Mouse (Mus musculus) mouse embryonic stem cell (cell line): ENCODE data around the gene Rapgefl1.

Experiments
- in situ Hi-C, 2 experiments: fragments of 300-500 bp; cut with MboI; formaldehyde crosslinking; loops; 1 replicate in 1 of 2; 3 replicates in 1 of 2; pipeline ENCODE4 v1.14.3; 2019 to 2020; ENCODE audit warnings: low sequenced_read_pairs in 2 of 2, low pct_unique_long_range_greater_than_20kb in 1 of 2, mixed read lengths in 1 of 2; ENCODE audit not compliant: unreplicated experiment in 1 of 2

Gene Rapgefl1

DNA sequence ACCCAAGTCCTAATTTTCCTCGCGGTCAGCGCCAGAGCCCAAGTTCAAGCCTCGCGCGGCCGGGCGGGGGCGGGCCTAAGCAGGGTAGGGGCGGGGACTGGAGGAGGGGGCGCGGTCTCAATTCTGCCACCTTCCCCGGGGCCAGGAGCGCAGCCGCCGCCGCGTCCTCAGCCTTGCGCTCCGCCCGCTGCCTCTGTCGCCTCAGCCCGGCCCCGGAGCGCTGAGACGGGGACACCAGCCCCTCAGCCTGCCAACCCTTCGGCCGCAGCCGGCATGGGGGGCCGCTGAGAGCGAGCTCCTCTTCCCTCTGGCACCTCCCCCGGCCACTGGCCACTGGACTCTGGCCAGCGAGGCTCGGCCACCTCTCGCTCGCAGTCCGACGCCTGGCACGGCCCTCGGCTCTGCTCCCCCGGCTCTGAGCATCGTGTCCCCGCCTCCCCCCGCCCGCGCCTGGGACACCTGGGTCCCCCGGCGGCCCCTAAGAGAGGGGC is at the start of gene Rapgefl1:
Gene Rapgefl1 (plus strand): TSS at position 135 of the 491 bp plus-strand sequence.
- in situ Hi-C loops, result no loop called here

DNA sequence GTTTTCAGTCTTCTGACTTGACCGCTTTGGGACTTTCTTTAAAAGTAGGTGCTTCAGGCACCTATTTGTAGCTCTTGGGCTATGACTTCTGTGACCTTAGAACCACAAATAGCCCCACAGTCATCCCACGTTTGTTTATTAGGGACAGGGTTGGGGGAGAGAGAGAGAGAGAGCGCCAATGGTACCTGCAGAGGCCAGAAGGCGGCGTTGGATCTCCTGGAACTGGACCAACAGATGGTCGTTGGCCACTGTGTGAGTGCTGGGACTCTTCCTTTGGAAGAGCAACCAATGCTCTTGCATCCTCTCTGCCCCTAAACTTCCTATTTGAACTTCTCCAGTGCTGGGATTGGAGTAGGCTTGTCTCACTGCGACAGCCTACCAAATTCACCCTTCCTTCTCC is 49.4 kb upstream of the Rapgefl1 start:
- in situ Hi-C loops, result loop anchor here in 1 of 2 experiments (10.0 kb wide), 1 partner anchor 52 kb away; no protein-coding TSS in a partner anchor

DNA sequence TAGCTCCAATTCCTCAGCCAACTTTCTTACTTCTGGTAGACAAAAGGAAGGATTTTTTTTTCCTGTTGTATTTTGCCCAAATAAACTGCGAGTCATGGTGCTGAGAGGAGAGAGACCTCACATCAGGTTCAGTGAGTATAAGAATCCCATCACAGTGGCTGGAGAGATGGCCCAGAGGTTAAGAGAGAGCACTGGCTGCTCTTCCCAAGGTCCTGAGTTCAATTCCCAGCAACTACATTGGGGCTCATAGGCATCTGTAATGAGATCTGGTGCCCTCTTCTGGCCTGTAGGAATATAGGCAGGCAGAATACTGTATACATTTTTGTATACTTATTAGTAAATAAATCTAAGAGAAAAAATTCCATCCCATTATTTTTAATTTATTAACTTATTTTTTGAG is 48.9 kb upstream of the Rapgefl1 start:
- in situ Hi-C loops, result loop anchor here in 1 of 2 experiments (10.0 kb wide), 1 partner anchor 53 kb away; no protein-coding TSS in a partner anchor

DNA sequence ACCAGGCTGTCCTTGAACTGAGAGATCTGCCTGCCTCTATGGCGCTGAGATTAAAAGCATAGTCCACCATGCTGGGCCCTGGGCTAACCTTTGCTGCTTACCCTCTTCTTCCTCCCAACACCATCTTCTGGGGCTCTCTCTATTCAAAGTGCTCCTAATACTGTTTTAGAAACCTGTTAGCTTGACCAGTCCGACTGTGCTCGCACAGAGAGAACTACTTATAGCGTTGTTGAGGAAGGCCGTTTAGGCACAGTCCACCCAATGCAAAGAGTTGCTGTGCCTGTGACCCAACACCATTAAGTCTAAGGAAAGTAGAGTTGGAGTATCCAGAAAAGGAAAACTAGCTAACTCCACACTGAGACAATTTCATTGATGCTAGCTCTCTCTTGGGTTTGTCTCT is 48.4 kb upstream of the Rapgefl1 start:
- in situ Hi-C loops, result loop anchor here in 1 of 2 experiments (10.0 kb wide), 1 partner anchor 53 kb away; no protein-coding TSS in a partner anchor

DNA sequence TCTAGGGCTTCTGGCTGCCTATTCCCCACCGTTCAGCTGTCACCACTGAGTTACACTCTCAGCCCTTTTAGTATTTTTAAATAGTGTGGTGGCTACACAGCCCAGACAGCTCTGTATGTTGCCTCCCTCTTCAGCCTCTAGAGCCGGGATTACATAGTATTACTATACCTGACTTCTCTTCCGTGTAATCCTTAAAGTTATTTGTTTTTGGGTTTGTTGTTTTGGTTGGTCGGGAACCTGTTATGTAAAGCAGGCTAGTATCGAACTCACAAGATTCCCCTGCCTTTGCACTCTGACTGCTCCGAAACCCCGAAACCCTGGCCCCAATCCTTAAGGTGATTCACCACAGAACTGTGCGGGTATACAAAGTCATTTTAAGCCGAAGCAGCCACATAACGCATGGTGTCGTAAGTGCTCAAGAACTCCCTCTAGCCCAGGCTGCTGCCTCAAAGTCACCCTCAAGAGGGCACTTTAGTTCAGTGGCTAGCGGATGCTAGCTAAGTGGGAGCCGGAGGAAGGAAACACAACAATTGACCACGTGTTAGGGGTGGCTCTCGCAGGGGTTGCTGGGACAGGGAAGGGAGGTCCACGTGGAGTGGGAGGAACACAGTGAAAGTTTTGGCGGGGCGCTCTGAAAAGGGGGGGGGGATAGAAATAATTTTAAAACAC is 47.9 kb upstream of the Rapgefl1 start:
- in situ Hi-C loops, result loop anchor here in 1 of 2 experiments (10.0 kb wide), 1 partner anchor 54 kb away; no protein-coding TSS in a partner anchor

DNA sequence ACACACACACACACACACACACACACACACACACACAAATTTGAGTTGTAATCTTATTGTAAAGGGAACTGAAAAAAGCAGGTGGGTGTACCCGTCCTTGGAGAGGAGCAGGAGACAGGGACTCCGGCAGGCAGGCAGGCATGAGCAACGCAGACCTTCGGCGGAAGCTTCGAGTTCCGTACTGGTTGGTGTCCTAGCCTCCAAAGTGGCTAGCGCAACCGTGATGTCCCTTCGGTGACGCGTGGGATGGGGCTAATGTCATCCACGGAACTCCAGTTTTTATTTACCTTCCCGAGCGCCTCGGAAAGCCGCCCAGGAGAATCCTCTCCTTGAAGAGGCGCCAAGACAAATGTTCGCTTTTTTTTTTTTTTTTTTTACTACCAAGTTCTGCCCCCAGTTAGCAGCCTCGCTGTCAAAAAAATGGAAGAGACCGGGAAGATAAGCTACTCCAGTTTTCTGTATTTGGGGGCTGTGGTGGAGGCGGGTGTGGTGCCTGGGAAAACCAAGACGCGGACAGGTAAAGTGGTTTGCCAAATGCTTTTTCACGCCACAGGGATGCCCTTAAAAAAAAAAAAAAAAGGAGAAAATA is 47.3 kb upstream of the Rapgefl1 start:
- in situ Hi-C loops, result loop anchor here in 1 of 2 experiments (10.0 kb wide), 1 partner anchor 55 kb away; no protein-coding TSS in a partner anchor

DNA sequence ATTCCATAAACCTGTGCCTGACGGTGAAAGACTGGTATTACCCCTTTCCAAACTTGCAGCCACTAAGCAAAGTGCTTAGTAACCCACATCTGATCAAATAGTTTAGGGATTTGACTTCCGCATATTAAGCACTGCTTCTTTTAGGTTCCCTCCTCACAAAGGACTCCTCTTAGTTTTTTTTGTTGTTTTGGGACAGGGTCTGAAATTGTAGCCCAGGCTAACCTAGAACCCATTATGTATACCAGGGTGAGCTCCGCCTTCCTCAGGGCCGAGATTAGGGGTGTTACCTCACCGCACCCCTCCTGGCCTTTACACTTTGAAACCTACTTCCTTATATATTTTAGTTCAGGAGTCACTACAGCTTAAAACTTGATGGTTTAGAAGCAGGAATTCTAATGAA is 46.8 kb upstream of the Rapgefl1 start:
- in situ Hi-C loops, result loop anchor here in 1 of 2 experiments (10.0 kb wide), 1 partner anchor 55 kb away; no protein-coding TSS in a partner anchor

DNA sequence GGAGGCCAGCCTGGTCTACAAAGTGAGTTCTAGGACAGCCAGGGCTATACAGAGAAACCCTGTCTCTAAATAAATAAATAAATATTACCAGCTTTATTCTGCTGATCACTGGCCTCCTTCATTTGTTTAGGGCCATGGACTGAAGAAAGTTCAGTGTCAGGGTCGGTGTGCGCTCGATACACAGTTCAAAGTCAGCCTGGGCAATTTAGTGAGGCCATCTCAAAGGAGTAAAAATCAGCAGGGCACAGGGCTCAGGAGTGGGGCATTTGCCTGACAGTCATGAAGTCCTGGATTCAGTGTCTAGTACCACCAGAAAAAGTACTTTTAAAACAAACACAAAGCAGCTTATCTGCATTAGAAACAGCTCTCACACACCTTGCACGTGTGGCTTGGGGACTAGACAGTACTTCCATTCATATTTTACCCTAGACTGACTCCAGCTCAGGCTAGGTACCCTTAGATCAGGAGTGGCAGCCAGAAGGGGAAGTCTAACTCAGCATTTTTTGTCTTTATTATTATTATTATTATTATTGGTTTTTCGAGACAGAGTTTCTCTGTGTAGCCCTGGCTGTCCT is 45.9 kb upstream of the Rapgefl1 start:
- in situ Hi-C loops, result no loop called here

DNA sequence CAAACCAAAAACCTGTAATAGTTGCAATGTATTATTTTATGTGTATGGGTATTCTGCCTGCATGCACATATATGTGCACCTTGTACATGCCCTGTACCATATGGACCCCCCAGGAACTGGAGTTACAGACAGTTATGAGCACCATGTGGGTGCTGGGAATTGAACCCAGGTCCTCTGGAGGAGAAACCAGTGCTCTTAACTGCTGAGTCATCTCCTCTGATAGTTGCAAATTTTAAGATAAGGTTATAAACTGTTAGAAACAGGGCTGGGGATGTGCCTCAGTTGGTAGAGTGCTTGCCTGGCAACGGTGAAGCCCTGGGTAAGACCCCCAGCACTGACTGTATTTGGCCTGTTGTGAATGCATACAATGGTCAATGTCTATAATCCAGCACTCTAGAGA is 45.1 kb upstream of the Rapgefl1 start:
- in situ Hi-C loops, result no loop called here

DNA sequence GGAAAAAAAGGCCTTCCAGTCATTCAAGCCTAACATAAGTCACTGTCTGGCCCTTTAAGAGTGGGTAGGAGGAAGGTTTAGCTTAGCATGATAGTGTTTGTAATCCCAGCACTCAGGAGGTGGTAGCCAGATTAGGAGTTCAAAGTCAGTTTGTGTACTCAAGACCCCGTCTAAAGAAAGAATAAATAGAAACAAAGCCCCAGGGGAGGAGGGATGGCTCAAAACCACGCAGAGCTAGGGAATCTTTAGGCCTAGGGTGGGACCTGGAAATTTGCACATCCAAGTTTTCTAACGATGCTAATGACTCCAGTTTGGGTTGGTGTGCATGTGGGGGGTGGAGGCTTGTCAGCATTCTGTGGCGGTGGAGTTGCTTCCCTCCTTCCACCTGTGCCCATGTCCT is 44.5 kb upstream of the Rapgefl1 start:
- in situ Hi-C loops, result no loop called here

DNA sequence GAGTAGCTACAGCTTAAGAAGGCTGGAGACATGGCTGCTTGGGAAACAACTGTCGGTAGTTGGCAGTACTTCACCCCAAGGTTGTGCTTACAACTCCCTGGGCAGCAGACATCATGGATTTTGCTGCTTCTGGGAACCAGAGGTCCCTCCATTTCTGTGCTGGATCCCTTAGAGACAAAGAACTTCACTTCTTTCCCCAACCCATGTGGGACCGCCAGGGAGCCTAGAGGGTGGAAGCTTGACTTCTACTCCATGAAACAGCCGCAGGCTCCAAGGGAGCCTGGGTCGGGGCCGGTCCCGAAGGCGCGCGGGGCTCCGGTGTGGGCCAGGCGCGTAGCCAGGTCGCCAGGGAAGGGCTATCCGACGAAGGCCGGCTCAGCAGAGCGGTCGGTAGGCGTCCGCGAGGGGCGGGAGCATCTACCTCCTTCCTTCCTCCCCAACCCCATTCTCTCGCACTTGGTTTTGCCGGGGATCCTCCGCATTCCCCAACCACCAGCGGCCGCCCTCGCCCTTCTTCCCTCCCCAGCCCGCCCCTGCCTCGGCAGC is 42.0 kb upstream of the Rapgefl1 start:
- in situ Hi-C loops, result no loop called here

DNA sequence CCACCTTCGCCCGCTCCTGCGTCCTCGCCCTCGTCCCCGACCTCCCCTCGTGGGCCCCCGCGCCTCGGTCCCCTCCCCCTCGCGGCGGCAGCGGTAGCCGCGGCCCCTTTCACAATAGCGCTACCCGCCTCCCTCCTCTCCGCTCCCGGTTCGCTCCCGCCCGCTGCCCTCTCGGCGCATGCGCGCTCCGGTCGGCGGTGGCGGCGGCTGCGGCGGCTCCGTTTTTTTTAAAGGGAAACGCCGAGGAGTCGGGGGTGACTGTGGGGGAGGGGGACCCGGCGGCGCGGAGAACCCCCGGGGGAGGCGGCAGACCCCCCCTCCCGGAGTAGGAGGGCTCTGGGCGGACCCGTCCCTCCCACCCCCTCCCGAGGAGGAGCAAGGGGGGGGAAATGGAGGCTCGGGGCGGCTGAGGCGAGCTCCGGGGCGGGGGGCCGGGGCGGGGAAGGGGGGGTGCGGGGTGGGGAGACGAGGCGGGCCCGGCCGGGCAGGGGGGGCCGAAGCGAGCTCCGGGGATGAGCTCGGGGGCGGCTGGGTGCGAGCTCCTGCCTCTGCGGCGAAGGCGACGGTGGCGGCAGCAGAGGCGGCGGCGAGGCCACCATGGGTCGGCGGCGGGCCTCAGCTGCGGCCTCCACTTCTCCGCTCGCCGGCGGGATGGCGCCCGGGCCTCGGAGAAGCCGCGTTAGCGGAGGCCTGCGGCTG is 41.4 kb upstream of the Rapgefl1 start, which contains the start of gene Msl1:
Gene Msl1 (plus strand): TSS at position 502 of the 699 bp plus-strand sequence.
- in situ Hi-C loops, result no loop called here

DNA sequence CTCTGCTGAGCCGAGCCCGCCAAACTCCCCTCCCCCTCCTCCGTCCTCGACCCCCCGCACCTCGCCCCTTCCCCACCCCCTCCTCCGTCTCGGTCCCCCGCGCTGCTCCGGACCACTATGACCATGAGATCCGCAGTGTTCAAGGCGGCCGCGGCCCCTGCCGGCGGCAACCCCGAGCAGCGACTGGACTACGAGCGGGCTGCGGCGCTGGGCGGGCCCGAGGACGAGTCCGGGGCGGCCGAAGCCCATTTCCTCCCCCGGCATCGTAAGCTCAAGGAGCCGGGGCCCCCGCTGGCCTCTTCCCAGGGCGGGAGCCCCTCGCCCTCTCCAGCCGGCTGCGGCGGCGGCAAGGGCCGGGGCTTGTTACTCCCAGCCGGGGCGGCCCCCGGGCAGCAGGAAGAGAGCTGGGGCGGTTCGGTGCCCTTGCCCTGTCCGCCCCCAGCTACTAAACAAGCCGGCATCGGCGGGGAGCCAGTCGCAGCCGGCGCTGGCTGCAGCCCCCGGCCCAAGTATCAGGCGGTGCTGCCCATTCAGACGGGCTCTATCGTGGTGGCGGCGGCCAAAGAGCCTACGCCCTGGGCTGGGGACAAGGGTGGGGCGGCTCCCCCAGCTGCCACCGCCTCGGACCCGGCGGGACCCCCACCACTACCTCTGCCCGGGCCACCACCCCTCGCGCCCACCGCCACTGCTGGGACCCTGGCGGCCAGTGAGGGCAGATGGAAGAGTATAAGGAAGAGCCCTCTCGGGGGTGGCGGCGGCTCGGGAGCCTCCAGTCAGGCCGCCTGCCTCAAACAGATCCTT is 40.7 kb upstream of the Rapgefl1 start:
- in situ Hi-C loops, result no loop called here

DNA sequence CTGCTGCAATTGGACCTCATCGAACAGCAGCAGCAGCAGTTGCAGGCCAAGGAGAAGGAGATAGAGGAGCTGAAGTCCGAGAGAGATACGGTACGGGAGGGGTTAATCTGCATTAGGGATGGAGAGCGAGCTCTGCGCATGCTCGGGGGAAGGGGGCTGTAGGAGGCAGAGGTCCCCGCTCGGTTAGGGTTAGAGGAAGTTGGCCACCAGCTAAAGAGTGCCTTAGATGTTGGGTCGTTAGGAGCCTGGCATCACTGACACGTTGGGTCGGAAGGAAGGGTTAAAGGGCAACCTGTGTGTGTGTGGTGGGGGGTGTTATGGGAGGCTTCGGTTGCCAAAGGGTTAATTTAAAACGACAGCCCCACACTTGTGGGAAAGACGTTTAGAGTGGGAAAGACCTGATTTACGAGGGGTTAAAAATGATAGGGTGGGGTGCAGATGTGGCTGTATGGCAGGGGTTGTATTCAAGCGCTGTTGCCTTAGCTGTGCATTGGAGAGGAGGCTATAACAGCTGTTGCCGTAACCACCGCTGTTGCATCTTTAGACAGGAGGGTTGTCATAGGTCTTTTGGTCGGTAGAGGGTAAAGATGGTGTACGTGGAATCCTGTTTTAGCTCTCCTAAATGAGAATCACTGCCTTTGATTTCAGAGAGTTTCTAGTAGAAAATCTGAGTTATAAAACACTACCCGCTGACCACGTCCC is 39.9 kb upstream of the Rapgefl1 start:
- in situ Hi-C loops, result no loop called here

DNA sequence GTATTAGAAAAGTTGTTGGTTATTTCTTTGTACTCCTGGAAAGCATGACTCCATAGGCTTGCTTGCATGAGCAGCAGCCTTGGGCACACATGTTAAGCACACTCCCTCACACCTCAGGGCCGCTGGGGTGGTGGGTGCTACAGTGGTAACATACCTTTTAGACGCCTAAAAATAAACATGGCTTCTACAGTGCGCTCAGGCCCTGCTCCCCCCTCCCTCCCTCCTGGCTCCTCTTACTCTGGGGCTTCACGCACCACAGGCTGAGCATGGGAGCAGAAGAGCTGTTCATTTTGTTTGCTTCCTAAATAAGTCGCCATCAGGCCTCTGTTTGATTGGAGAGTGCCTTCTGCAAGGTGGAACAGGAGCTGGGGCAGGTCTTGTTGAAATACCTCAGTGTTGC is 39.3 kb upstream of the Rapgefl1 start:
- in situ Hi-C loops, result no loop called here

DNA sequence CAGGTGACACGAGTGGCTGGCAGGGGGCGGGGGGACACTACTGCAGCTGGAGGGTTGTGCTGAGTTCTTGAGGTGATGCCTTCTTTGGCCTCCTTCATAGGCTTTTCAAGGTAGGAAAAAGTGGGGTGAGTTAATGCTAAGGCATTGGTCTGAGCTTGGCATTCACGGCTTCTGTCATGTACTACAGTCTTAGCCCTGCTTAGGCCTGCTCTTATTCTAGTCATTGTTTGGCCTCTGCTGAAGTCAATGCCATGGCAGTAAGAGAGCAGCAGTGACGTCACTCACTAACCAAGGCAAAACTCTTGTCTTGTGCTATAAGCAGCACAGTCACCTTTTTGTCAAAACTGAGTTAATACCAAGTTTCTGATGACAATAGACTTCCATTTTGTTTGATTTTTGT is 38.7 kb upstream of the Rapgefl1 start:
- in situ Hi-C loops, result no loop called here

DNA sequence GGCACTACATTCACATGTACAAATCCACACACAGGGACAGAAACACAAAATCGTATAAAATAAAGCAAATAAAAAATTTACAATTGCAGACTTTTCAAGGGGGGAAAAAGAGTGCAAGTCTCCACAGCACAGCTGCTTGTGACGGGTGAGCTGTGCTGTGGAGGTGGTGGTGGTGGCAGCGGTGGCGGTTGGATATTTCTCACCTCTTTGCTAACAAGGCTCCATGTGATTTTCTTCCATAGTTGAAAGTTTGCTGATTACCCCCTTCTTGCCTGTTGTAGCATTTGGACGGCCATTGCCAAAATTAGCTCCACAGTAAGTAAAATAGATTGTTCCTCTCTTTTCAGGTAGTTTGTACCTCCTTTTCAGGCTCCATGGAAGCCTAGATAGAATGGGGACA is 32.0 kb upstream of the Rapgefl1 start, which contains the start of gene Casc3:
Gene Casc3 (plus strand): TSS at position 301 of the 400 bp plus-strand sequence.
- in situ Hi-C loops, result no loop called here
